Mouse (Mus musculus): ENCODE results near the gene Gcnt2.
"Not testable (repeated sequence)": the region's sequence is repeated elsewhere in the genome, so short reads cannot be mapped to it uniquely, and the experiment has no call there.

Gcnt2 gene

GRCm38 (mm10) chr13:40875415-40875814, 15.9 kb downstream of the Gcnt2 start:
- DNase-seq, result no peak

- DNase-seq, result no peak
Observed at GRCm38 (mm10) chr13:40877589-40877988, 18.0 kb downstream of the Gcnt2 start.

GRCm38 (mm10) chr13:40880557-40880956, 21.0 kb downstream of the Gcnt2 start:
- no peak for DNase-seq

- DNase-seq, result no peak
Observed at GRCm38 (mm10) chr13:40882606-40883005, 23.1 kb downstream of the Gcnt2 start.

- no peak for DNase-seq
Observed at GRCm38 (mm10) chr13:40883903-40884302, 24.3 kb downstream of the Gcnt2 start.

GRCm38 (mm10) chr13:40884878-40885277, 25.3 kb downstream of the Gcnt2 start:
- DNase-seq, result no peak

GRCm38 (mm10) chr13:40885935-40886642, 26.5 kb downstream of the Gcnt2 start:
- no peak for DNase-seq

GRCm38 (mm10) chr13:40886643-40887381, 27.3 kb downstream of the Gcnt2 start:
- peak in 1 of 2 experiments; percentile 7 for DNase-seq

GRCm38 (mm10) chr13:40890595-40890994, 31.0 kb downstream of the Gcnt2 start:
- peak; percentile 19 to 26 for DNase-seq

GRCm38 (mm10) chr13:40891369-40891768, 31.8 kb downstream of the Gcnt2 start:
- DNase-seq, result not testable (repeated sequence)

- no peak for DNase-seq
Observed at GRCm38 (mm10) chr13:40892043-40892442, 32.5 kb downstream of the Gcnt2 start.

GRCm38 (mm10) chr13:40892547-40892946, 33.0 kb downstream of the Gcnt2 start:
- DNase-seq, result no peak

GRCm38 (mm10) chr13:40893573-40893972, 34.0 kb downstream of the Gcnt2 start:
- DNase-seq, result no peak

GRCm38 (mm10) chr13:40898049-40898690, 38.6 kb downstream of the Gcnt2 start:
- not testable (repeated sequence) for DNase-seq

- no peak for DNase-seq
Observed at GRCm38 (mm10) chr13:40898698-40899097, 39.1 kb downstream of the Gcnt2 start.

GRCm38 (mm10) chr13:40899349-40899993, 39.9 kb downstream of the Gcnt2 start:
- no peak for DNase-seq

- DNase-seq, result no peak
Observed at GRCm38 (mm10) chr13:40899994-40900970, 40.7 kb downstream of the Gcnt2 start.

GRCm38 (mm10) chr13:40901263-40901662, 41.7 kb downstream of the Gcnt2 start:
- no peak for DNase-seq

GRCm38 (mm10) chr13:40901831-40902459, 42.4 kb downstream of the Gcnt2 start:
- DNase-seq, result no peak

- no peak for DNase-seq
Observed at GRCm38 (mm10) chr13:40904080-40904479, 44.5 kb downstream of the Gcnt2 start.

GRCm38 (mm10) chr13:40906528-40906927, 47.0 kb downstream of the Gcnt2 start:
- DNase-seq, result no peak
